Mouse (Mus musculus): ENCODE measurements around the gene Pds5b. TPM values are rescaled to one million over a fixed set of nuclear protein-coding genes. Genes with fewer than 3 reads are reported as not detected.
"Not testable (repeated sequence)": the region's sequence is repeated elsewhere in the genome, so short reads cannot be mapped to it uniquely, and the experiment has no call there.

The Pds5b gene
- 32.0 and 32.1 TPM in 2 replicates for polyA plus RNA-seq (2015; fragmentation: Nextera tagmentation; extraction: Ambion mirVana)

GRCm38 (mm10) chr5:150673153-150673835 is at the start of gene Pds5b:
Gene Pds5b, plus strand, starts transcription at chr5:150673739.
- Histone ChIP-seq H3K4me3 (ENCODE audit: low read length) (peak within 1 kb of the TSS; percentile 77), H3K9me3 (ENCODE audit: control insufficient read depth, low read length) (no peaks in the 10 kb centered on the region), H3K27ac (ENCODE audit: low read length) (peak within 1 kb of the TSS; percentile 87), H3K27me3 (ENCODE audit: control insufficient read depth, insufficient read depth, low read depth, low read length) (no peaks in the 10 kb centered on the region), H3K9ac (ENCODE audit: low read length) (peak within 1 kb of the TSS; percentile 87), H3K4me2 (ENCODE audit: low read depth, low read length) (peak within 1 kb of the TSS; percentile 68), H3K36me3 (ENCODE audit: control insufficient read depth, insufficient read depth, low read length) (no peaks in the 10 kb centered on the region), H3K4me1 (replicated peaks; ENCODE audit: control insufficient read depth, insufficient read depth, low read length) (peaks cover 12% of the 10 kb centered on the region)
- WGBS: 15% methylated on average over 45 of the region's 49 CpGs
- ATAC-seq (ENCODE audit: low read depth): peak; percentile 97

GRCm38 (mm10) chr5:150625528-150625927 is 48.0 kb upstream of the Pds5b start:
- Histone ChIP-seq H3K9me3 (ENCODE audit: control insufficient read depth, low read length) (no peaks in the 10 kb centered on the region), H3K27ac (ENCODE audit: low read length) (no peak overlapping the region), H3K9ac (ENCODE audit: low read length) (no peak overlapping the region), H3K4me2 (ENCODE audit: low read depth, low read length) (no peak overlapping the region), H3K36me3 (ENCODE audit: control insufficient read depth, insufficient read depth, low read length) (no peaks in the 10 kb centered on the region), H3K27me3 (ENCODE audit: control insufficient read depth, insufficient read depth, low read depth, low read length) (no peaks in the 10 kb centered on the region), H3K4me3 (ENCODE audit: low read length) (no peak overlapping the region), H3K4me1 (replicated peaks; ENCODE audit: control insufficient read depth, insufficient read depth, low read length) (peaks cover 4% of the 10 kb centered on the region; the same call in 1 of the 2 replicates)
- ATAC-seq (ENCODE audit: low read depth): no peak
- 71% methylated on average over 7 of the region's 7 CpGs for WGBS

- Histone ChIP-seq H3K9ac (ENCODE audit: low read length) (no peak overlapping the region), H3K27ac (ENCODE audit: low read length) (no peak overlapping the region), H3K27me3 (ENCODE audit: control insufficient read depth, insufficient read depth, low read depth, low read length) (no peaks in the 10 kb centered on the region), H3K4me2 (ENCODE audit: low read depth, low read length) (no peak overlapping the region), H3K36me3 (ENCODE audit: control insufficient read depth, insufficient read depth, low read length) (no peaks in the 10 kb centered on the region), H3K4me3 (ENCODE audit: low read length) (no peak overlapping the region), H3K9me3 (ENCODE audit: control insufficient read depth, low read length) (no peaks in the 10 kb centered on the region), H3K4me1 (replicated peaks; ENCODE audit: control insufficient read depth, insufficient read depth, low read length) (no peaks in the 10 kb centered on the region)
- no peak for ATAC-seq (ENCODE audit: low read depth)
- WGBS: 86% methylated on average over 1 of the region's 1 CpGs
Measured at GRCm38 (mm10) chr5:150629272-150629671, 44.3 kb upstream of the Pds5b start.

- no peak overlapping the region for H3K4me2 ChIP-seq (ENCODE audit: low read depth, low read length)
- WGBS: 79% methylated on average over 2 of the region's 2 CpGs
Measured at GRCm38 (mm10) chr5:150629692-150630091, 43.8 kb upstream of the Pds5b start.

GRCm38 (mm10) chr5:150641440-150641839 is 32.1 kb upstream of the Pds5b start:
- no peak overlapping the region for H3K9ac ChIP-seq (ENCODE audit: low read length)
- H3K4me2 ChIP-seq (ENCODE audit: low read depth, low read length): no peak overlapping the region
- no peak overlapping the region for H3K27ac ChIP-seq (ENCODE audit: low read length)
- H3K4me1 ChIP-seq (replicated peaks; ENCODE audit: control insufficient read depth, insufficient read depth, low read length): no peaks in the 10 kb centered on the region
- no peaks in the 10 kb centered on the region for H3K27me3 ChIP-seq (ENCODE audit: control insufficient read depth, insufficient read depth, low read depth, low read length)
- 84% methylated on average over 3 of the region's 3 CpGs for whole genome bisulfite sequencing
- no peak for ATAC-seq (ENCODE audit: low read depth)
- no peak overlapping the region for H3K4me3 ChIP-seq (ENCODE audit: low read length)
- H3K9me3 ChIP-seq (ENCODE audit: control insufficient read depth, low read length): no peaks in the 10 kb centered on the region
- peaks cover 17% of the 10 kb centered on the region for H3K36me3 ChIP-seq (ENCODE audit: control insufficient read depth, insufficient read depth, low read length)

More at GRCm38 (mm10) chr5:150629692-150630091, 43.8 kb upstream of the Pds5b start:
- H3K27me3 ChIP-seq (ENCODE audit: control insufficient read depth, insufficient read depth, low read depth, low read length): no peaks in the 10 kb centered on the region
- ATAC-seq (ENCODE audit: low read depth): no peak
- no peaks in the 10 kb centered on the region for H3K4me1 ChIP-seq (replicated peaks; ENCODE audit: control insufficient read depth, insufficient read depth, low read length)
- H3K9me3 ChIP-seq (ENCODE audit: control insufficient read depth, low read length): no peaks in the 10 kb centered on the region
- H3K27ac ChIP-seq (ENCODE audit: low read length): no peak overlapping the region
- H3K36me3 ChIP-seq (ENCODE audit: control insufficient read depth, insufficient read depth, low read length): no peaks in the 10 kb centered on the region
- no peak overlapping the region for H3K9ac ChIP-seq (ENCODE audit: low read length)
- no peak overlapping the region for H3K4me3 ChIP-seq (ENCODE audit: low read length)

GRCm38 (mm10) chr5:150643390-150643789 is 30.1 kb upstream of the Pds5b start:
- 90% methylated on average over 4 of the region's 4 CpGs for WGBS
- not testable (repeated sequence) for ATAC-seq (ENCODE audit: low read depth); H3K4me1 ChIP-seq (replicated peaks; ENCODE audit: control insufficient read depth, insufficient read depth, low read length); H3K9me3 ChIP-seq (ENCODE audit: control insufficient read depth, low read length); H3K4me3 ChIP-seq (ENCODE audit: low read length); H3K27ac ChIP-seq (ENCODE audit: low read length); H3K27me3 ChIP-seq (ENCODE audit: control insufficient read depth, insufficient read depth, low read depth, low read length); H3K4me2 ChIP-seq (ENCODE audit: low read depth, low read length); H3K9ac ChIP-seq (ENCODE audit: low read length)
- peaks cover 20% of the 10 kb centered on the region for H3K36me3 ChIP-seq (ENCODE audit: control insufficient read depth, insufficient read depth, low read length)

GRCm38 (mm10) chr5:150644926-150645325 is 28.6 kb upstream of the Pds5b start:
- Histone ChIP-seq H3K4me1 (replicated peaks; ENCODE audit: control insufficient read depth, insufficient read depth, low read length) (no peaks in the 10 kb centered on the region), H3K9ac (ENCODE audit: low read length) (no peak overlapping the region), H3K4me2 (ENCODE audit: low read depth, low read length) (no peak overlapping the region), H3K36me3 (ENCODE audit: control insufficient read depth, insufficient read depth, low read length) (peaks cover 27% of the 10 kb centered on the region), H3K27me3 (ENCODE audit: control insufficient read depth, insufficient read depth, low read depth, low read length) (no peaks in the 10 kb centered on the region), H3K27ac (ENCODE audit: low read length) (no peak overlapping the region), H3K9me3 (ENCODE audit: control insufficient read depth, low read length) (no peaks in the 10 kb centered on the region), H3K4me3 (ENCODE audit: low read length) (no peak overlapping the region)
- 88% methylated on average over 4 of the region's 4 CpGs for WGBS
- no peak for ATAC-seq (ENCODE audit: low read depth)

GRCm38 (mm10) chr5:150652578-150652977 is 21.0 kb upstream of the Pds5b start:
- ATAC-seq (ENCODE audit: low read depth): no peak

GRCm38 (mm10) chr5:150654548-150654947 is 19.0 kb upstream of the Pds5b start:
- Histone ChIP-seq H3K9ac (ENCODE audit: low read length) (no peak overlapping the region), H3K4me3 (ENCODE audit: low read length) (no peak overlapping the region), H3K4me2 (ENCODE audit: low read depth, low read length) (no peak overlapping the region), H3K36me3 (ENCODE audit: control insufficient read depth, insufficient read depth, low read length) (peaks cover 3% of the 10 kb centered on the region; the same call in 1 of the 2 replicates), H3K9me3 (ENCODE audit: control insufficient read depth, low read length) (no peaks in the 10 kb centered on the region), H3K27me3 (ENCODE audit: control insufficient read depth, insufficient read depth, low read depth, low read length) (no peaks in the 10 kb centered on the region), H3K4me1 (replicated peaks; ENCODE audit: control insufficient read depth, insufficient read depth, low read length) (peaks cover 3% of the 10 kb centered on the region), H3K27ac (ENCODE audit: low read length) (no peak overlapping the region)
- peak; percentile 70 for ATAC-seq (ENCODE audit: low read depth)

More at GRCm38 (mm10) chr5:150652578-150652977, 21.0 kb upstream of the Pds5b start:
- Histone ChIP-seq H3K4me1 (replicated peaks; ENCODE audit: control insufficient read depth, insufficient read depth, low read length) (no peaks in the 10 kb centered on the region; the same call in 1 of the 2 replicates), H3K27me3 (ENCODE audit: control insufficient read depth, insufficient read depth, low read depth, low read length) (no peaks in the 10 kb centered on the region), H3K4me3 (ENCODE audit: low read length) (no peak overlapping the region), H3K27ac (ENCODE audit: low read length) (no peak overlapping the region), H3K36me3 (ENCODE audit: control insufficient read depth, insufficient read depth, low read length) (peaks cover 10% of the 10 kb centered on the region), H3K4me2 (ENCODE audit: low read depth, low read length) (no peak overlapping the region), H3K9ac (ENCODE audit: low read length) (no peak overlapping the region), H3K9me3 (ENCODE audit: control insufficient read depth, low read length) (no peaks in the 10 kb centered on the region)
- WGBS: 75% methylated on average over 2 of the region's 2 CpGs

Measured in lung, embryonic 16.5 days (tissue).